Mouse (Mus musculus) small intestine, adult 2 months (tissue): ENCODE results near the gene Adora2a.

ENCODE experiments used
- CTCF ChIP-seq: fragments of 200-500 bp; IDR thresholded peaks from 2 replicates; pipeline ENCODE4 v1.5.1; 2012; ENCODE audit warnings: low read depth, mild to moderate bottlenecking, control low read depth, inconsistent platforms, low read length, moderate library complexity, mixed read lengths; ENCODE audit not compliant: insufficient replicate concordance, insufficient read length; ENCODE audit errors: extremely low read depth
- POLR2A ChIP-seq: fragments of 200-500 bp; IDR thresholded peaks from 2 replicates; pipeline ENCODE4 v1.6.1; 2012; ENCODE audit warnings: low read depth, mild to moderate bottlenecking, control low read depth, inconsistent platforms, low read length, moderate library complexity

DNA sequence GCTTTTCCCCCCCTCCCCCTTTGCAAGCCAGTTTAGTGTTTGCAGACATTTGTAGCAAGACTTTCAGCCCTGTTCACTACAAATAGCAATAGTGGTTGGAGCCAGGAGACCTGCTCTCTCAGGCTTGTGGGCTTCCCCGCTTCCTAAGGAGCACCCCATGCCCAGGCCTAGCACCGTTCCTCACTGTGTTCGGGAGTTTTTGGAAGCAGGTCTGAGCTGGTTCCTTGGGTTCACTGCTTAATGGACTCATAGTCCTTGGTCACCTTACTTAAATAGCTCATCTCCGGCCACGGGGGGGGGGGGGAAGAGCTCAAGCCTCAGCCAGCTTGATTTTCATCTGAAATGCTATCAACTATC, 12.7 kb upstream of the Adora2a start:
- no peak for TF ChIP-seq POLR2A
- TF ChIP-seq CTCF = no peak
